Mouse (Mus musculus) cerebellum, adult 11-12 months (tissue): ENCODE data around the gene Rpl26.
"Not testable (repeated sequence)": the region's sequence is repeated elsewhere in the genome, so short reads cannot be mapped to it uniquely, and the experiment has no call there.

ENCODE experiments used
- DNase-seq: peaks from one replicate; pipeline ENCODE4 v3.0.0; 2022

Rpl26 gene

GRCm38 (mm10) chr11:68924749-68925148, 23.4 kb downstream of the Rpl26 start:
- no peak for DNase-seq

DNA sequence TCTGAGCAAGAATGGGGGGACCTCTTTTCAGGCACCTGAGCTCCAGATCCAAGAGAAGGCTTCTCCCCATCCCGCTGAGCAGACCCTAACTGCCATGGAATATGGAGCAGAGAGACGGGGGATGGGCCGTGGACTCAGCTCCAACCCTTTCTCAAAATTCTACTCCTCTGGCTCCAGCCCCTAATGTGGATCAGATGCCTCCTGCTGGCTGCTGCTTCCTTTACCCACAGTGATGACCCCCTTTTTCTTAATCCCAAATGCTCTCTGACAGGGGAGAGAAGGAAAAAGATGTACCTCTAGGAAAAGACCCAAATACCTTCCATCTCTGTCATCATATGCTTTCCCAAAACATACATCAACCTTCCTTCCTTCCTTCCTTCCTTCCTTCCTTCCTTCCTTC, 25.6 kb downstream of the Rpl26 start, which contains the start of gene Odf4:
Gene Odf4, minus strand, starts transcription at position 101 of the 400 bp plus-strand sequence.
- DNase-seq: no peak

- no peak for DNase-seq
Measured at GRCm38 (mm10) chr11:68929947-68930346, 28.6 kb downstream of the Rpl26 start.

- DNase-seq: no peak
Measured at GRCm38 (mm10) chr11:68933885-68934507, 32.6 kb downstream of the Rpl26 start.

DNA sequence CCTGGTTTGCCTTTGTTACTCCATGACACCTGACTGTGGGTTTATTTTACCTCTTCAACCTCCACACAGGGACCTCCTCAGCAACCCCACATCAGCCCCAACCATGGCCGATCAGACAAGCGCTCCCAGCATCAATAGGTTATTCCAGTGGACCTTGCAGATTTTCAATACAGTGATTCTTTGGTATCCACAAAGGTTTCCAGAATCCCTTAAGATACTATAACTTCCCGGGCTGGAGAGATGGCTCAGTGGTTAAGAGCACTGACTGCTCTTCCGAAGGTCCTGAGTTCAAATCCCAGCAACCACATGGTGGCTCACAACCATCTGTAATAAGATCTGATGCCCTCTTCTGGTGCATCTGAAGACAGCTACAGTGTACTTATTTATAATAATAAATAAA, 35.6 kb downstream of the Rpl26 start:
- not testable (repeated sequence) for DNase-seq

DNA sequence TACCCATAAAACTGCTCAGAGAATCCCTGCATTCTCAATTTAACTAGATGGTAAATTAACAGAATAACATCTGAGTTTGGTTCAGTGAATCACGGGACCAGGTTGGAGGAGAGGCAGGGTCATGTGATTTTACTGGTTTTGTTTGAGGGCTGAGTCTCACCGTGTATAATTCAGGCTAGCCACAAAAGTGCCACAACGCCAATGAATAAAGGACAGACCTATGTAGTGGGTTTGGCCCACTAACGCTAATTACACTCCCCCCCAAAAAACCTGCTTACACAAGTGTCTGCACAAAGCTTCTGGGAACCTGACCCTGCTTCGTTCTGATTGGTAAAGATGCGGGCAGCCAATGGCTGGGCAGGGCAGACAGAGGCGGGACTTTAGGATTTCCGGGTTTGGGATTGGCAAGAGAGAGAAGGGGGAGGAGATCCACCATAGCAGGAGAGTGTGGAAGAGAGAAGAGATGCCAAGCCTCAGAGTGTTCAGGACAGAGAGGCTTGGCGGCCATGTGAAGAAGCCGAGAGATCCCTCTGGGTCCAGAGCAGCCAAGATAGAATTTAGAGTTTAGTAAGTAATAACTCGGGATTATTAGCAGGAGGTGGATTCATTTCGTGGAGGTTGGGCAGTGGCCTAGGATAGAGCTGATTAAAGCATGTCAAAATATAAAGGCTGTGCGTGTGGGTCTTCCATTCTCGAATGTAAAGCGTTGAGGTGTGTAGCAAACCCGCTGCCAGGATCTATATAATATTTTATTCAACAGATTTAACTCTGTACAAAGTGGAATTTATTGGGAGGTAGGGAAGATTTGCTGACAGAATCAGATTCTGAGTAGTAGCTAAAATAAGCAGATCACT, 38.3 kb downstream of the Rpl26 start:
- peak; percentile 93 for DNase-seq

- peak; percentile 33 for DNase-seq
Measured at GRCm38 (mm10) chr11:68940516-68940915, 39.1 kb downstream of the Rpl26 start.

GRCm38 (mm10) chr11:68942731-68943130, 41.3 kb downstream of the Rpl26 start:
- no peak for DNase-seq

GRCm38 (mm10) chr11:68945245-68945644, 43.9 kb downstream of the Rpl26 start:
- no peak for DNase-seq

- DNase-seq: no peak
Measured at GRCm38 (mm10) chr11:68946001-68946400, 44.6 kb downstream of the Rpl26 start.

DNA sequence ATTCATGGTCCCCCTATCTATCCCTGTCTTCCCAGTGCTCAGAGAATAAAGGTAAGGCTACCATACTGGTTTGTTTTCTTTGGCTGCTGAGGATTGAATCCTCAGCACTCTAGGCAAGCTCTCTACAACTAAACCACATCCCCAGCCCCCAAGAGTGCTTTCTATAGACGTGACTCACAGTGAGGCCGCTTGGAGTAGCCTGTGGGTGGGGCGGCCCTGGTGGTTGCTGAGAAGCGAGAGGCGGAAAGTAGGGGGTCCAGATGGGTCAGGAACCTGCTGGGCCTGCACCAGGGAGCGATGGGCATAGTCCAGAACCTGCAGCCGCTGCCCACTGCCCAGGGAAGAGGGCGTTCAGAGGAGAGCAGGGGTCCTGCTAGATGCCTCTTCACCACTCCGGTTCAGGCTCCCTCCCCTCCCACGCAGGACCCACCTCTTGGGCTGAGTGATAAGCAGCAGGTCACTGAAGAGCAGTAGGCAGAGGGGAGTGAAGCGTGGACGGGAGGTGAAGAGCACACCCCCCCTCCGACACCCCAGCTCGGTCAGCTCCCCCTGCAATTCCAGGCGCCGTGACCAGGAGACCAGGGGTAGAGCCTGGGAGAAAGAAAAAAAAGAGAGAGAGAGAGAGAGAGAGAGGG, 45.5 kb downstream of the Rpl26 start:
- peak; percentile 57 for DNase-seq

- peak; percentile 77 for DNase-seq
Measured at GRCm38 (mm10) chr11:68947542-68947993, 46.2 kb downstream of the Rpl26 start.

DNA sequence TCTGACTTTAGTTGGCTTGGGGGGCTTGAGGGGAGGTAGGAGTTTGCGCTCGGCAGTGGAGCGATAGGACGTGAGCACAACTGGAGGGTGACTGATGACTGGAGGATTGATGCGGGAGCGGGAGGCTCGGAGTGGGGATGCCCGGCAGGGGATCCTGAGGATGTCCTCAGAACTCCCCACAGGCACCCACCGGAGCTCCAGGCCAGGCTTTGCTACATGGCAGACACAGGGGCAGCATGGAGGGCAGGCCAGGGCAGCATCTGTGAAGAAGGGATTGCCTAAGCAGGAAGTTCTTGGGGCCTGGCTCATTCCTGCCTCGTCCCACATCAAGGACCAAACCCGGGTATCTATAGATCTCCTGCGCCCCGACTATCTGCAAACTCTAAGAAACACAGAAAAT, 52.5 kb downstream of the Rpl26 start:
- no peak for DNase-seq

- peak; percentile 13 for DNase-seq
Measured at GRCm38 (mm10) chr11:68954408-68954807, 53.0 kb downstream of the Rpl26 start.

- no peak for DNase-seq
Measured at GRCm38 (mm10) chr11:68955473-68955872, 54.1 kb downstream of the Rpl26 start.

DNA sequence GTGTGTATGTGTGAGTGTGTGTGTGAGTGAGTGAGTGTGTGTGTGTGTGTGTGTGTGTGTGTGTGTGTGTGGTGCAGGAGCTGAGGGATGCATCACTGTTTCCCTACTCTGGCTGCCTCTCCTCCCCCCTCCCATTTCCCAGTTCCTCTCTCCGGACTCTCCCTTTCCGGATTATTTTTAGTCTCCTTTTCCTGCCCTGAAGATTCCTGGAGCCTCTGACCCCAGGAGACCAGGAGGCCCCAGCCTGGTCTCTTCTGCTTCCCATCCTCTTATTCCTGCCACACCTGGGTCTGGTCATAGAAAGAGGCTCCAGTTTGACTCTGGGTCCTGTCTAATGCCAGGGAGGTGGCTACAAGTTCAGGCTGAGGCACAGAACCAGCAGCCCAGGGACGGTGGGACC, 54.7 kb downstream of the Rpl26 start:
- DNase-seq: no peak
